Mouse (Mus musculus) forebrain, postnatal 0 days (tissue): ENCODE results near the gene Camta1. TPM values are rescaled to one million over a fixed set of nuclear protein-coding genes. Genes with fewer than 3 reads are reported as not detected.

ENCODE experiments used
- ATAC-seq: fragments of 200-750 bp; cut with Nextera tagmentation; 2 replicates; pipeline ENCODE4 v1.8.0; 2017; ENCODE audit warnings: mild to moderate bottlenecking, moderate library complexity
- DNase-seq: peaks from one replicate; pipeline ENCODE4 v3.0.0-alpha.2; 2015
- H3K27ac ChIP-seq: fragments of 300-500 bp; sonication (generic); 2 replicates; pipeline ENCODE4 v1.5.1; 2014; ENCODE audit warnings: low read depth, mild to moderate bottlenecking, antibody characterized with exemption, low read length, moderate library complexity, mixed read lengths
- H3K27me3 ChIP-seq: fragments of 300-500 bp; sonication (generic); 2 replicates; pipeline ENCODE4 v1.6.1; 2014; ENCODE audit warnings: mild to moderate bottlenecking, low read length, mixed read lengths; ENCODE audit not compliant: insufficient read depth
- H3K36me3 ChIP-seq: fragments of 300-500 bp; sonication (generic); 2 replicates; pipeline ENCODE4 v1.6.1; 2014; ENCODE audit warnings: mild to moderate bottlenecking, moderate library complexity; ENCODE audit not compliant: insufficient read depth
- H3K4me1 ChIP-seq: fragments of 300-500 bp; sonication (generic); 2 replicates; pipeline ENCODE4 v1.6.1; 2014; ENCODE audit warnings: antibody characterized with exemption; ENCODE audit not compliant: insufficient read depth
- H3K4me2 ChIP-seq: fragments of 300-500 bp; sonication (generic); 2 replicates; pipeline ENCODE4 v1.6.1; 2014; ENCODE audit warnings: low read depth, mild to moderate bottlenecking, moderate library complexity
- H3K4me3 ChIP-seq: fragments of 300-500 bp; sonication (generic); 2 replicates; pipeline ENCODE4 v1.5.1; 2014; ENCODE audit warnings: low read depth, low read length, mixed read lengths
- H3K9ac ChIP-seq: fragments of 300-500 bp; sonication (generic); 2 replicates; pipeline ENCODE4 v1.6.1; 2014; ENCODE audit warnings: mild to moderate bottlenecking
- H3K9me3 ChIP-seq: fragments of 300-500 bp; sonication (generic); 2 replicates; pipeline ENCODE4 v1.6.1; 2016; ENCODE audit warnings: low read length
- CTCF ChIP-seq: sonication (generic); IDR thresholded peaks from 2 replicates; pipeline ENCODE4 v1.5.1; 2016; ENCODE audit warnings: antibody characterized with exemption, control low read depth, low read depth
- WGBS: fragments of 180-500 bp; shearing (Covaris S2); extraction: QIAGEN DNeasy Blood & Tissue Kit; methylation state at CpG from one replicate; pipeline ENCODE4 v1.1.7; 2014; 5-methylcytosine and 5-hydroxymethylcytosine counted together
- polyA plus RNA-seq: library from polyadenylated mRNA; unstranded; fragments of >200 nt; fragmentation: Nextera tagmentation; extraction: Ambion mirVana; gene quantifications from 2 replicates; pipeline ENCODE4 v1.2.1, GENCODE M21; 2015
- total RNA-seq: library from RNA; depleted of rRNA; stranded (reverse); fragments of >200 nt; gene quantifications from 2 replicates; pipeline ENCODE4 v1.2.3, GENCODE M21; 2014

The Camta1 gene
- total and polyA plus RNA-seq, 2 experiments from 2014 or later = 87.4 to 131 TPM

GRCm38 (mm10) chr4:151690041-151690440 lies 171.6 kb downstream of the Camta1 start:
- no peak overlapping the region for H3K4me2 ChIP-seq
- no peak overlapping the region for H3K9ac ChIP-seq
- H3K4me3 ChIP-seq = no peak overlapping the region
- no peaks in the 10 kb centered on the region for H3K36me3 ChIP-seq
- ATAC-seq = no peak
- DNase-seq = no peak
- no peaks in the 10 kb centered on the region for H3K9me3 ChIP-seq
- H3K27ac ChIP-seq = no peak overlapping the region
- 0 out of 2 replicates have a peak, but pooled peaks cover 5% of the 10 kb centered on the region for H3K4me1 ChIP-seq
- WGBS = 84% methylated on average over 12 of the region's 12 CpGs
- no peak for TF ChIP-seq CTCF
- H3K27me3 ChIP-seq = no peaks in the 10 kb centered on the region

- Histone ChIP-seq H3K9me3 (no peaks in the 10 kb centered on the region), H3K9ac (no peak overlapping the region), H3K4me2 (no peak overlapping the region), H3K27ac (no peak overlapping the region), H3K4me3 (no peak overlapping the region), H3K4me1 (no peaks in the 10 kb centered on the region), H3K27me3 (no peaks in the 10 kb centered on the region), H3K36me3 (no peaks in the 10 kb centered on the region)
- 89% methylated on average over 5 of the region's 5 CpGs for WGBS
- DNase-seq (no peak), ATAC-seq (no peak)
- TF ChIP-seq CTCF = no peak
Observed at GRCm38 (mm10) chr4:151688206-151688605, 173.5 kb downstream of the Camta1 start.

DNA sequence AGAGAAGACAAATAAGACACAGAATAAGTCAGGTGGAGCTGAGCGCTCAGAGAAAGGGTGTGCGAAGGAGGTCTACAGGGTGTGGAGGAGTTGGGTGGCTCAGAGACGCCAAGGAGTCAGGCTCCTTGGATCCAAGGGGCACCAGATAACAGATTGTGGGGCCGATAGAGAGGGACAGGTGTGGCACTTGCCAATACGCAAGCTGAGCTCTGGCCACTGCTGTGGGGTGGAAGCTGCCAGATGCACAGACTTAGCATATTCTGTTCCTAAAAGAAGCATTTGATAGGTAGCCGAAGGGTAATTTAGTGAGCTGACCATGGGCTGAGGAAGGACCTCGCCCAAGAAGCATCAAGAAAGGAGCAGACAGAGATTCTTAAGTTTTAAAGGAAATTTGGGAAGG lies 177.1 kb downstream of the Camta1 start:
- H3K9me3 ChIP-seq = no peaks in the 10 kb centered on the region
- TF ChIP-seq CTCF = no peak
- no peaks in the 10 kb centered on the region for H3K36me3 ChIP-seq
- H3K9ac ChIP-seq = no peak overlapping the region
- no peaks in the 10 kb centered on the region for H3K4me1 ChIP-seq
- H3K27ac ChIP-seq = no peak overlapping the region
- H3K4me2 ChIP-seq = no peak overlapping the region
- ATAC-seq = no peak
- DNase-seq = no peak
- H3K4me3 ChIP-seq = no peak overlapping the region
- no peaks in the 10 kb centered on the region for H3K27me3 ChIP-seq
- WGBS = 88% methylated on average over 7 of the region's 7 CpGs

GRCm38 (mm10) chr4:151682831-151683488 lies 178.7 kb downstream of the Camta1 start:
- Histone ChIP-seq H3K4me1 (no peaks in the 10 kb centered on the region), H3K4me2 (no peak overlapping the region), H3K9ac (no peak overlapping the region), H3K27me3 (no peaks in the 10 kb centered on the region), H3K4me3 (no peak overlapping the region), H3K27ac (no peak overlapping the region), H3K9me3 (no peaks in the 10 kb centered on the region), H3K36me3 (no peaks in the 10 kb centered on the region)
- ATAC-seq (no peak), DNase-seq (no peak)
- WGBS = 82% methylated on average over 12 of the region's 12 CpGs
- peak; percentile 31; the same call in 1 of the 2 replicates for TF ChIP-seq CTCF

GRCm38 (mm10) chr4:151672452-151672851 lies 189.2 kb downstream of the Camta1 start:
- TF ChIP-seq CTCF = no peak
- no peaks in the 10 kb centered on the region for H3K36me3 ChIP-seq
- no peak overlapping the region for H3K4me3 ChIP-seq
- ATAC-seq (no peak), DNase-seq (no peak)
- WGBS = 75% methylated on average over 13 of the region's 13 CpGs
- no peaks in the 10 kb centered on the region for H3K4me1 ChIP-seq
- H3K9me3 ChIP-seq = no peaks in the 10 kb centered on the region
- no peak overlapping the region for H3K27ac ChIP-seq
- no peak overlapping the region for H3K9ac ChIP-seq
- no peaks in the 10 kb centered on the region; the same call in 1 of the 2 replicates for H3K27me3 ChIP-seq
- no peak overlapping the region for H3K4me2 ChIP-seq

DNA sequence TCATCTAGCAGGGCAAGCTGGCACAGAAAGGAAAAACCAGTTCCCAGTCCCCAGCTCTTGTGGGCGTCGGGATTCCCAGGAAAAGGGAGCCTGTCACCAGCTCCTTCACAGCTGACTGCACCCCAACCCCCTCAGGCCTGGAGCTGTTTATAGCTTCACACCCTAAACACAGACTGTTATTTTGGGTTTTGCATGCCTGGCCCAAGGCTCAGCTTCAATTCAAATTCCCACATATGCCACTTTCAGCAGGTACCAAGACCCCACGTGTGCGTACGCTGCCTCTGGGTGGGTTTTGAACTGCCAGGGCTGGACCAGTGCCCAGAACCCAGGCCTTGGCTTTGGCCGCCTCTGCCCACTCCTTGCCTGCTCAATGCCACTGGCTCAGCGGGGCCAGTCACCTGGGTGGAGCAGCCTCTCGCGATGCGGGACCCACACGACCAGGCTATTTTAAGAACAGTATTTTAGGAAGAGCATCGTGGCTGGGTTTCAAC lies 195.2 kb downstream of the Camta1 start:
- H3K4me1 ChIP-seq = peaks cover 10% of the 10 kb centered on the region; the same call in 1 of the 2 replicates
- H3K27ac ChIP-seq = no peak overlapping the region
- TF ChIP-seq CTCF = no peak
- H3K4me2 ChIP-seq = no peak overlapping the region
- H3K4me3 ChIP-seq = no peak overlapping the region
- ATAC-seq (peak; percentile 61), DNase-seq (peak; percentile 51)
- H3K27me3 ChIP-seq = no peaks in the 10 kb centered on the region; the same call in 1 of the 2 replicates
- 49% methylated on average over 12 of the region's 12 CpGs for WGBS
- H3K9me3 ChIP-seq = no peaks in the 10 kb centered on the region
- no peaks in the 10 kb centered on the region for H3K36me3 ChIP-seq
- no peak overlapping the region for H3K9ac ChIP-seq

DNA sequence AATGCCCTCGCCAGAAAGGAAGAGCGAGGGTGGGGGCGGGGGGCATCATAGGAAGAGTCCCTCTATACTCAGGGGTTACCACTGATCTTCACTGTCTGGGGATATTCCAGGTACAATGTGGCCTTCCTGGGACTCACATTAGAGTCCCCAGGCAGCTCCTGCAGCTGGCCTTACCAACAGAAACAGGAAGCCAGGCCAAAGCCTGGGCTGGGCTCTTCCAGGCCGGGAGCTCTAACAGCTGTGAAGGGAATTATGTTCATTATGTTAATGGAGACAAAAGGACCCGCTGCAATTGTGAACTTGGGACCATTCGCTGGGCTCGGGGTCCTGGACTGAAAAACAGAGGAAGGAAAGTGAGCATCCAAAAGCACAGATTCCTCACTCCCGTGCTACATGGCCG lies 200.2 kb downstream of the Camta1 start:
- Histone ChIP-seq H3K36me3 (no peaks in the 10 kb centered on the region), H3K9me3 (no peaks in the 10 kb centered on the region)

More for the DNA sequence above, 200.2 kb downstream of the Camta1 start:
- DNase-seq (no peak), ATAC-seq (no peak)
- no peak overlapping the region for H3K27ac ChIP-seq
- H3K9ac ChIP-seq = no peak overlapping the region
- H3K4me3 ChIP-seq = no peak overlapping the region
- H3K4me2 ChIP-seq = no peak overlapping the region
- H3K27me3 ChIP-seq = no peaks in the 10 kb centered on the region
- no peak for TF ChIP-seq CTCF
- peaks cover 6% of the 10 kb centered on the region; the same call in 1 of the 2 replicates for H3K4me1 ChIP-seq
- 43% methylated on average over 9 of the region's 9 CpGs for WGBS
